Mouse (Mus musculus): ENCODE data around the gene Tmem186. TPM values are rescaled to one million over a fixed set of nuclear protein-coding genes. Genes with fewer than 3 reads are reported as not detected.

Gene Tmem186
- polyA plus RNA-seq (2014; fragmentation: Illumina TruSeq; extraction: RNeasy Lipid Tissue Mini Kit (QIAGEN cat#74804); ENCODE audit: low replicate concordance): 6.7 TPM

DNA sequence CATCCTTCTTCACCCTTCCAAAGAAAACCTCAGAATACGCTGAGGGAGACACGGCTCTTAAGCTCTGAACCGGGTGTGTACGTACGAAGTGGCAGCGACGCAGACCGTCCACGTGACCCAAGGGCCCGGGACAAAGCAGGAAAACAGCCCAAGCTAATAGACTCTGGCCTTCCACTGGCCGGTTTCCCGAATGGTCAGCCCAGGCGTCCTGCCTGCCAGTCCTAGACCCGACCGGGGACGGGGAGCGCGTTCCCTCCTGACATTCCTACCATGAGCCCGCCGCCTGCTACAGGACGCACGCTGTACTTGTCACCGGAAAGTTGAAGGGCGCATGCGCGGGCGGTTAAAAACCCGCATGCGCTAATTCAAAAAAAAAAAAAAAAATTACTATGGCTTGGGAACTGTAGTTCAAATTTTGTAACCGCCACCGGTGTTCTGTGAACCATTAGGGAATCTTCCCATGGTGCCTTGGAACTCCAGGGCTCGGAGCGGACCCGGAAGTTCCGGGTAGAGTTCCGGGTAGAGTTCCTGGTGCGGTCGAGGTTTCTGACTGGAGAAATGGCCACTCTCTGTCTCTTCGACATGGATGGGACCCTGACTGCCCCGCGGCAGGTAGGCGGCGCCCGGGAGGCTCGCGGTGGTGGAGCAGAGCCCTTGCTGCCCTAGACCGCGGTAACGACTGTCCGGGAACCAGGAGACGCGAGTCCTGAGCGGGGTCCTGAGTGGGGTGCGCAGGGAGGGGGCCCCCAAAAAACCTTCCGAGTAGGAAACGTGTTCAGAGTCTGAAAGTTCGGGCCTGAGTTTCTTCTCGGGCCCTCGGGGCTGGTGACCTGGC is at the start of gene Tmem186, which contains the start of gene Pmm2:
Tmem186 (minus strand) TSS at position 496 of the 835 bp plus-strand sequence.
Pmm2 (plus strand) TSS at position 458 of the 835 bp plus-strand sequence.

GRCm38 (mm10) chr16:8680470-8680869 is 43.0 kb upstream of the Tmem186 start, which contains the start of gene Gm5767:
Gm5767 (plus strand) TSS chr16:8680770.

DNA sequence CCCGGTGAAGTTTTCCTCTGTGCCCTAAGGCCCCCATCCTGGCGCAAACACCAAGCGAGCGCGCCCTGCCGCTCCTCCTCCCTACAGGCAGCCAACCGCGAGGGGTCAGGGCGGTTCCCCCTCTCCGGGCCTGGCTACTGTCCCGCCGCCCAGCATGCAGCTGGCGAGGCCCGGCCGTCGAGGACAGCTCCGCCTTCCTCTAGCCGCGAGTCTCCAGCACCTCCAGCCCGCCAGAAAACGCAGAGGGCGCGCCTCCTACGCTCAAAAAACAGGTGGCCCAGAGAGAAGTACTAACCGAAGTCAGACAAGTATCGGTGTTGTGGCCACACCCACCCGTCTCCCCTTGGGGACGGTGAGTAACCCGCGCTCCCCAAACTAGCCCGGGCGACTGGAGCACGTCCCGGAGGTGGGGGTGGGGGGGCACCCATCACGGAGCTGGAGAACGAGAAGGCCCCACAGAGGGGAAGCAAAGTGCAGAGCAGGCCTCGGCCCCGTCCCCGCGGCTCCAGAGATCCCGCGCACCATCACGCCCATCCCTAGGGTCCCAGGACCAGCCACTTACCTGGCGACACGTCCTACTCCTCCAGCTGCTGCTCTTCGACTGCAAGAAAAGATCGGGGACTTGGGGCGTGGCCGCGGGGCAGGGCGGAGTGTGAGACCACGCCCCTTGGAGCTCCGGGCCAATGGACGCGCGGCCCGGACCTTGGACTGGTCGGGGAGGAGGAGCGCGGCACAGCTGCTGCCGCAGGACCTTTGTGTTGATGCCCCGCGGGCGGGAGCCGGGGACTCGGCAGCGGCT is 34.2 kb upstream of the Tmem186 start, which contains the start of gene Carhsp1:
Carhsp1 (minus strand) TSS at position 605 of the 799 bp plus-strand sequence.

Other genes with a start within 250 kb of the Tmem186 start
- gene Tmem114, start 212.6 kb downstream of the Tmem186 start, polyA plus RNA-seq (2014; fragmentation: Illumina TruSeq; extraction: RNeasy Lipid Tissue Mini Kit (QIAGEN cat#74804); ENCODE audit: low replicate concordance): not detected
- gene Mettl22, start 166.9 kb downstream of the Tmem186 start, polyA plus RNA-seq (2014; fragmentation: Illumina TruSeq; extraction: RNeasy Lipid Tissue Mini Kit (QIAGEN cat#74804); ENCODE audit: low replicate concordance): 0.48 TPM
- gene Abat, start 124.3 kb downstream of the Tmem186 start, polyA plus RNA-seq (2014; fragmentation: Illumina TruSeq; extraction: RNeasy Lipid Tissue Mini Kit (QIAGEN cat#74804); ENCODE audit: low replicate concordance): 38.1 TPM
- 440 TPM for gene Pmm2, start within 50 bp of the Tmem186 start, polyA plus RNA-seq (2014; fragmentation: Illumina TruSeq; extraction: RNeasy Lipid Tissue Mini Kit (QIAGEN cat#74804); ENCODE audit: low replicate concordance)
- 9.1 TPM for gene Carhsp1, start 34.4 kb upstream of the Tmem186 start, polyA plus RNA-seq (2014; fragmentation: Illumina TruSeq; extraction: RNeasy Lipid Tissue Mini Kit (QIAGEN cat#74804); ENCODE audit: low replicate concordance)
- not detected for gene Gm5767, start 43.1 kb upstream of the Tmem186 start, polyA plus RNA-seq (2014; fragmentation: Illumina TruSeq; extraction: RNeasy Lipid Tissue Mini Kit (QIAGEN cat#74804); ENCODE audit: low replicate concordance)
- 194 TPM for gene Usp7, start 154.6 kb upstream of the Tmem186 start, polyA plus RNA-seq (2014; fragmentation: Illumina TruSeq; extraction: RNeasy Lipid Tissue Mini Kit (QIAGEN cat#74804); ENCODE audit: low replicate concordance)
- 108 TPM for gene 1810013L24Rik, start 192.4 kb upstream of the Tmem186 start, polyA plus RNA-seq (2014; fragmentation: Illumina TruSeq; extraction: RNeasy Lipid Tissue Mini Kit (QIAGEN cat#74804); ENCODE audit: low replicate concordance)

All from small intestine, adult 10 weeks (tissue).